Mouse (Mus musculus) left cerebral cortex, adult 8-10 months (tissue): ENCODE measurements around the gene Tsen34. TPM values are rescaled to one million over a fixed set of nuclear protein-coding genes. Genes with fewer than 3 reads are reported as not detected.

ENCODE experiments used
- DNase-seq, 2 experiments: peaks; one replicate each; pipeline ENCODE4 v3.0.0; 2022; ENCODE audit warnings: low spot score in 2 of 2
- total RNA-seq, 4 experiments: library from RNA; stranded (reverse); gene quantifications; 2 replicates each; pipeline ENCODE4 v1.2.4; 2022

The Tsen34 gene
- total RNA-seq: 10 to 100 TPM; 90.2 to 97.5 (median 95.3) TPM

GRCm38 (mm10) chr7:3692382-3692986 is at the start of gene Tsen34:
Gene Tsen34, plus strand, starts transcription at chr7:3692863.
- DNase-seq: no peak

GRCm38 (mm10) chr7:3643412-3643811 is 49.3 kb upstream of the Tsen34 start:
- DNase-seq: no peak

GRCm38 (mm10) chr7:3643843-3644242 is 48.8 kb upstream of the Tsen34 start:
- DNase-seq: no peak

GRCm38 (mm10) chr7:3644348-3644671 is 48.4 kb upstream of the Tsen34 start:
- DNase-seq: no peak

GRCm38 (mm10) chr7:3644672-3645487 is 47.8 kb upstream of the Tsen34 start, which contains the start of gene Cnot3:
Gene Cnot3, plus strand, starts transcription at chr7:3645268.
- DNase-seq: peak; percentile 96 to 100

GRCm38 (mm10) chr7:3645488-3646025 is 47.1 kb upstream of the Tsen34 start:
- no peak for DNase-seq

GRCm38 (mm10) chr7:3646188-3646587 is 46.5 kb upstream of the Tsen34 start:
- DNase-seq: no peak

- DNase-seq: no peak
These were observed 46.0 kb upstream of the Tsen34 start for GRCm38 (mm10) chr7:3646641-3647040.

- DNase-seq: no peak
These were observed 35.7 kb upstream of the Tsen34 start for GRCm38 (mm10) chr7:3656966-3657365.

- DNase-seq: no peak
These were observed 34.1 kb upstream of the Tsen34 start for GRCm38 (mm10) chr7:3658578-3658977.

- no peak for DNase-seq
These were observed 28.0 kb upstream of the Tsen34 start for GRCm38 (mm10) chr7:3664524-3665214.

- peak; percentile 93 to 96 for DNase-seq
These were observed 27.2 kb upstream of the Tsen34 start, which contains the start of gene Leng1 for GRCm38 (mm10) chr7:3665215-3666114. Gene Leng1, minus strand, starts transcription at chr7:3665840.

GRCm38 (mm10) chr7:3666921-3667391 is 25.7 kb upstream of the Tsen34 start:
- no peak for DNase-seq

- DNase-seq: peak; percentile 59 to 67
These were observed 18.0 kb upstream of the Tsen34 start for GRCm38 (mm10) chr7:3674507-3675227.

- DNase-seq: no peak
These were observed 17.5 kb upstream of the Tsen34 start for GRCm38 (mm10) chr7:3675228-3675548.

- DNase-seq: no peak
These were observed 16.3 kb upstream of the Tsen34 start for GRCm38 (mm10) chr7:3676371-3676770.

- DNase-seq: no peak
These were observed 15.3 kb upstream of the Tsen34 start, which contains the start of gene Tmc4 for GRCm38 (mm10) chr7:3677342-3677741. Gene Tmc4, minus strand, starts transcription at chr7:3677553.

- no peak for DNase-seq
These were observed 8.6 kb upstream of the Tsen34 start for GRCm38 (mm10) chr7:3683908-3684550.

- DNase-seq: no peak
These were observed 8.0 kb upstream of the Tsen34 start for GRCm38 (mm10) chr7:3684698-3685097.
